Mouse (Mus musculus): ENCODE data around the gene Nmur1. TPM values are rescaled to one million over a fixed set of nuclear protein-coding genes. Genes with fewer than 3 reads are reported as not detected.

Nmur1 gene
- 0.81 TPM for polyA plus RNA-seq (2014; fragmentation: Illumina TruSeq; extraction: RNeasy Lipid Tissue Mini Kit (QIAGEN cat#74804); ENCODE audit: insufficient read depth, low read depth, low replicate concordance)

GRCm38 (mm10) chr1:86426128-86426527 lies at the start of gene Nmur1, which contains the start of gene Tex44:
TSS of gene Nmur1 (minus strand) at chr1:86426228.
TSS of gene Tex44 (plus strand) at chr1:86426329.

GRCm38 (mm10) chr1:86358906-86359797 lies 66.9 kb downstream of the Nmur1 start, which contains the start of gene Ncl:
TSS of gene Ncl (minus strand) at chr1:86359400.

Other genes starting within 250 kb of the Nmur1 start
- 4.5 TPM for gene B3gnt7, start 123.4 kb downstream of the Nmur1 start, polyA plus RNA-seq (2014; fragmentation: Illumina TruSeq; extraction: RNeasy Lipid Tissue Mini Kit (QIAGEN cat#74804); ENCODE audit: insufficient read depth, low read depth, low replicate concordance)
- gene Ncl, start 66.8 kb downstream of the Nmur1 start, polyA plus RNA-seq (2014; fragmentation: Illumina TruSeq; extraction: RNeasy Lipid Tissue Mini Kit (QIAGEN cat#74804); ENCODE audit: insufficient read depth, low read depth, low replicate concordance) = 97.1 TPM
- gene Tex44, start 101 bp upstream of the Nmur1 start, polyA plus RNA-seq (2014; fragmentation: Illumina TruSeq; extraction: RNeasy Lipid Tissue Mini Kit (QIAGEN cat#74804); ENCODE audit: insufficient read depth, low read depth, low replicate concordance) = not detected
- gene Ptma, start 100.5 kb upstream of the Nmur1 start, polyA plus RNA-seq (2014; fragmentation: Illumina TruSeq; extraction: RNeasy Lipid Tissue Mini Kit (QIAGEN cat#74804); ENCODE audit: insufficient read depth, low read depth, low replicate concordance) = 1,182 TPM
- 28.8 TPM for gene Pde6d, start 156.4 kb upstream of the Nmur1 start, polyA plus RNA-seq (2014; fragmentation: Illumina TruSeq; extraction: RNeasy Lipid Tissue Mini Kit (QIAGEN cat#74804); ENCODE audit: insufficient read depth, low read depth, low replicate concordance)
- gene Cops7b, start 156.7 kb upstream of the Nmur1 start, polyA plus RNA-seq (2014; fragmentation: Illumina TruSeq; extraction: RNeasy Lipid Tissue Mini Kit (QIAGEN cat#74804); ENCODE audit: insufficient read depth, low read depth, low replicate concordance) = 10.9 TPM
- not detected for gene Nppc, start 244.3 kb upstream of the Nmur1 start, polyA plus RNA-seq (2014; fragmentation: Illumina TruSeq; extraction: RNeasy Lipid Tissue Mini Kit (QIAGEN cat#74804); ENCODE audit: insufficient read depth, low read depth, low replicate concordance)

All from lung, adult 10 weeks (tissue).